Mouse (Mus musculus): ENCODE measurements around the gene Npsr1. TPM values are rescaled to one million over a fixed set of nuclear protein-coding genes. Genes with fewer than 3 reads are reported as not detected.

Gene Npsr1
- total RNA-seq, 1 experiment = not detected

- Histone ChIP-seq H3K9me3 (ENCODE audit: control insufficient read depth, insufficient read depth, low read depth, low read length) (no peaks in the 10 kb centered on the region), H3K9ac (ENCODE audit: insufficient read depth, low read depth, low read length, poor library complexity, severe bottlenecking) (no peak overlapping the region), H3K4me3 (ENCODE audit: insufficient read depth in 1 of 2, low read depth in 1 of 2, low read length in 2 of 2, poor library complexity in 1 of 2, severe bottlenecking in 1 of 2) (no peak overlapping the region), H3K4me1 (ENCODE audit: control insufficient read depth in 2 of 2, insufficient read depth in 2 of 2, low read length in 2 of 2, poor library complexity in 1 of 2) (no peaks in the 10 kb centered on the region), H3K27ac (ENCODE audit: insufficient read depth, low read depth, low read length, poor library complexity, severe bottlenecking) (no peak overlapping the region), H3K36me3 (ENCODE audit: control insufficient read depth, insufficient read depth, low read length, poor library complexity, severe bottlenecking) (no peaks in the 10 kb centered on the region)
- DNase-seq (ENCODE audit: low read depth, low spot score) = no peak
- TF ChIP-seq CHD2 (IDR thresholded peaks at IDR 0.05; ENCODE audit: low read depth, low read length) = no peak
- in situ Hi-C loops (cut with MboI; ENCODE audit: low sequenced_read_pairs in 2 of 2, unreplicated experiment in 2 of 2) = no loop called here
Observed at GRCm38 (mm10) chr9:24170728-24171127, 72.9 kb downstream of the Npsr1 start.

GRCm38 (mm10) chr9:24178744-24179143 lies 80.9 kb downstream of the Npsr1 start:
- no peak overlapping the region for H3K9ac ChIP-seq (ENCODE audit: insufficient read depth, low read depth, low read length, poor library complexity, severe bottlenecking)
- DNase-seq (ENCODE audit: low read depth, low spot score) = no peak
- no peaks in the 10 kb centered on the region for H3K4me1 ChIP-seq (ENCODE audit: control insufficient read depth in 2 of 2, insufficient read depth in 2 of 2, low read length in 2 of 2, poor library complexity in 1 of 2)
- in situ Hi-C loops (cut with MboI; ENCODE audit: low sequenced_read_pairs in 2 of 2, unreplicated experiment in 2 of 2) = no loop called here
- no peak overlapping the region for H3K27ac ChIP-seq (ENCODE audit: insufficient read depth, low read depth, low read length, poor library complexity, severe bottlenecking)
- no peaks in the 10 kb centered on the region for H3K9me3 ChIP-seq (ENCODE audit: control insufficient read depth, insufficient read depth, low read depth, low read length)
- H3K4me3 ChIP-seq (ENCODE audit: insufficient read depth in 1 of 2, low read depth in 1 of 2, low read length in 2 of 2, poor library complexity in 1 of 2, severe bottlenecking in 1 of 2) = no peak overlapping the region
- no peaks in the 10 kb centered on the region for H3K36me3 ChIP-seq (ENCODE audit: control insufficient read depth, insufficient read depth, low read length, poor library complexity, severe bottlenecking)
- TF ChIP-seq HCFC1 (IDR thresholded peaks at IDR 0.05; ENCODE audit: borderline replicate concordance, insufficient read depth, low read length) (no peak), CHD2 (IDR thresholded peaks at IDR 0.05; ENCODE audit: low read depth, low read length) (no peak), ZC3H11A (IDR thresholded peaks at IDR 0.05; ENCODE audit: borderline replicate concordance, low read depth, low read length) (no peak), MAFK (IDR thresholded peaks at IDR 0.05; ENCODE audit: insufficient read depth, low read depth, low read length) (no peak), ZNF384 (IDR thresholded peaks at IDR 0.05; ENCODE audit: low read depth, low read length) (no peak)

GRCm38 (mm10) chr9:24180926-24181325 lies 83.1 kb downstream of the Npsr1 start:
- in situ Hi-C loops (cut with MboI; ENCODE audit: low sequenced_read_pairs in 2 of 2, unreplicated experiment in 2 of 2) = no loop called here
- Histone ChIP-seq H3K4me3 (ENCODE audit: insufficient read depth in 1 of 2, low read depth in 1 of 2, low read length in 2 of 2, poor library complexity in 1 of 2, severe bottlenecking in 1 of 2) (no peak overlapping the region), H3K36me3 (ENCODE audit: control insufficient read depth, insufficient read depth, low read length, poor library complexity, severe bottlenecking) (no peaks in the 10 kb centered on the region), H3K9ac (ENCODE audit: insufficient read depth, low read depth, low read length, poor library complexity, severe bottlenecking) (no peak overlapping the region), H3K4me1 (ENCODE audit: control insufficient read depth in 2 of 2, insufficient read depth in 2 of 2, low read length in 2 of 2, poor library complexity in 1 of 2) (no peaks in the 10 kb centered on the region), H3K27ac (ENCODE audit: insufficient read depth, low read depth, low read length, poor library complexity, severe bottlenecking) (no peak overlapping the region), H3K9me3 (ENCODE audit: control insufficient read depth, insufficient read depth, low read depth, low read length) (no peaks in the 10 kb centered on the region)
- no peak for DNase-seq (ENCODE audit: low read depth, low spot score)
- no peak for TF ChIP-seq HCFC1 (IDR thresholded peaks at IDR 0.05; ENCODE audit: borderline replicate concordance, insufficient read depth, low read length)
- TF ChIP-seq ZNF384 (IDR thresholded peaks at IDR 0.05; ENCODE audit: low read depth, low read length) = no peak
- TF ChIP-seq MAFK (IDR thresholded peaks at IDR 0.05; ENCODE audit: insufficient read depth, low read depth, low read length) = no peak
- TF ChIP-seq ZC3H11A (IDR thresholded peaks at IDR 0.05; ENCODE audit: borderline replicate concordance, low read depth, low read length) = no peak
- TF ChIP-seq CHD2 (IDR thresholded peaks at IDR 0.05; ENCODE audit: low read depth, low read length) = no peak

GRCm38 (mm10) chr9:24186289-24186688 lies 88.5 kb downstream of the Npsr1 start:
- no peak overlapping the region for H3K4me3 ChIP-seq (ENCODE audit: insufficient read depth in 1 of 2, low read depth in 1 of 2, low read length in 2 of 2, poor library complexity in 1 of 2, severe bottlenecking in 1 of 2)
- no peak for TF ChIP-seq HCFC1 (IDR thresholded peaks at IDR 0.05; ENCODE audit: borderline replicate concordance, insufficient read depth, low read length)
- no peak overlapping the region for H3K27ac ChIP-seq (ENCODE audit: insufficient read depth, low read depth, low read length, poor library complexity, severe bottlenecking)
- no peaks in the 10 kb centered on the region for H3K4me1 ChIP-seq (ENCODE audit: control insufficient read depth in 2 of 2, insufficient read depth in 2 of 2, low read length in 2 of 2, poor library complexity in 1 of 2)
- in situ Hi-C loops (cut with MboI; ENCODE audit: low sequenced_read_pairs in 2 of 2, unreplicated experiment in 2 of 2) = no loop called here
- no peaks in the 10 kb centered on the region for H3K36me3 ChIP-seq (ENCODE audit: control insufficient read depth, insufficient read depth, low read length, poor library complexity, severe bottlenecking)
- H3K9ac ChIP-seq (ENCODE audit: insufficient read depth, low read depth, low read length, poor library complexity, severe bottlenecking) = no peak overlapping the region
- no peaks in the 10 kb centered on the region for H3K9me3 ChIP-seq (ENCODE audit: control insufficient read depth, insufficient read depth, low read depth, low read length)
- no peak for DNase-seq (ENCODE audit: low read depth, low spot score)

GRCm38 (mm10) chr9:24189511-24190260 lies 91.9 kb downstream of the Npsr1 start:
- TF ChIP-seq HCFC1 (IDR thresholded peaks at IDR 0.05; ENCODE audit: borderline replicate concordance, insufficient read depth, low read length) (no peak), MAFK (IDR thresholded peaks at IDR 0.05; ENCODE audit: insufficient read depth, low read depth, low read length) (no peak), ZNF384 (IDR thresholded peaks at IDR 0.05; ENCODE audit: low read depth, low read length) (no peak), CHD2 (IDR thresholded peaks at IDR 0.05; ENCODE audit: low read depth, low read length) (no peak), ZC3H11A (IDR thresholded peaks at IDR 0.05; ENCODE audit: borderline replicate concordance, low read depth, low read length) (no peak)
- no peak for DNase-seq (ENCODE audit: low read depth, low spot score)
- no peak overlapping the region for H3K4me3 ChIP-seq (ENCODE audit: insufficient read depth in 1 of 2, low read depth in 1 of 2, low read length in 2 of 2, poor library complexity in 1 of 2, severe bottlenecking in 1 of 2)
- H3K9ac ChIP-seq (ENCODE audit: insufficient read depth, low read depth, low read length, poor library complexity, severe bottlenecking) = no peak overlapping the region
- H3K4me1 ChIP-seq (ENCODE audit: control insufficient read depth in 2 of 2, insufficient read depth in 2 of 2, low read length in 2 of 2, poor library complexity in 1 of 2) = no peaks in the 10 kb centered on the region
- H3K9me3 ChIP-seq (ENCODE audit: control insufficient read depth, insufficient read depth, low read depth, low read length) = no peaks in the 10 kb centered on the region
- no peak overlapping the region for H3K27ac ChIP-seq (ENCODE audit: insufficient read depth, low read depth, low read length, poor library complexity, severe bottlenecking)
- in situ Hi-C loops (cut with MboI; ENCODE audit: low sequenced_read_pairs in 2 of 2, unreplicated experiment in 2 of 2) = no loop called here
- no peaks in the 10 kb centered on the region for H3K36me3 ChIP-seq (ENCODE audit: control insufficient read depth, insufficient read depth, low read length, poor library complexity, severe bottlenecking)

Data from ES-E14 (cell line).